Mouse (Mus musculus) forebrain, embryonic 11.5 days (tissue): ENCODE results near the gene Krtcap2. TPM values are rescaled to one million over a fixed set of nuclear protein-coding genes. Genes with fewer than 3 reads are reported as not detected.

Experiments used
- ATAC-seq: fragments of 200-750 bp; cut with Nextera tagmentation; replicated peaks from 2 replicates; pipeline ENCODE4 v1.8.0; 2017; ENCODE audit warnings: moderate TSS enrichment; ENCODE audit not compliant: low FRiP score
- DNase-seq: peaks from one replicate; pipeline ENCODE4 v3.0.0-alpha.2; 2017; ENCODE audit warnings: low spot score
- H3K27ac ChIP-seq: fragments of 300-500 bp; sonication (generic); 2 replicates; pipeline ENCODE4 v1.5.1; 2014; ENCODE audit warnings: low read depth, low read length
- H3K27me3 ChIP-seq: fragments of 300-500 bp; sonication (generic); 2 replicates; pipeline ENCODE4 v1.6.1; 2014; ENCODE audit warnings: mild to moderate bottlenecking, low read length, mixed read lengths; ENCODE audit not compliant: control insufficient read depth, insufficient read depth
- H3K36me3 ChIP-seq: fragments of 300-500 bp; sonication (generic); 2 replicates; pipeline ENCODE4 v1.6.1; 2014; ENCODE audit warnings: mild to moderate bottlenecking, low read length, moderate library complexity, mixed read lengths; ENCODE audit not compliant: control insufficient read depth, insufficient read depth
- H3K4me1 ChIP-seq: fragments of 300-500 bp; sonication (generic); replicated peaks from 2 replicates; pipeline ENCODE4 v1.6.1; 2014; ENCODE audit warnings: low read length, mixed read lengths; ENCODE audit not compliant: control insufficient read depth, insufficient read depth
- H3K4me2 ChIP-seq: fragments of 300-500 bp; sonication (generic); 2 replicates; pipeline ENCODE4 v1.6.1; 2014; ENCODE audit warnings: low read depth, mild to moderate bottlenecking, low read length, moderate library complexity, mixed read lengths; ENCODE audit not compliant: severe bottlenecking
- H3K4me3 ChIP-seq: fragments of 300-500 bp; sonication (generic); 2 replicates; pipeline ENCODE4 v1.5.1; 2014; ENCODE audit warnings: low read depth, low read length
- H3K9ac ChIP-seq: fragments of 300-500 bp; sonication (generic); 2 replicates; pipeline ENCODE4 v1.6.1; 2014; ENCODE audit warnings: low read length
- H3K9me3 ChIP-seq: fragments of 300-500 bp; sonication (generic); 2 replicates; pipeline ENCODE4 v1.6.1; 2016; ENCODE audit warnings: low read length, mixed read lengths; ENCODE audit not compliant: control insufficient read depth
- WGBS: fragments of 180-500 bp; shearing (Covaris S2); extraction: QIAGEN DNeasy Blood & Tissue Kit; methylation state at CpG from one replicate; pipeline ENCODE4 v1.1.7; 2014; 5-methylcytosine and 5-hydroxymethylcytosine counted together
- polyA plus RNA-seq: library from polyadenylated mRNA; unstranded; fragments of >200 nt; fragmentation: Nextera tagmentation; extraction: Ambion mirVana; gene quantifications from 2 replicates; pipeline ENCODE4 v1.2.1, GENCODE M21; 2014

Krtcap2 gene
- polyA plus RNA-seq, 1 experiment from 2014 or later, result 252 TPM

DNA sequence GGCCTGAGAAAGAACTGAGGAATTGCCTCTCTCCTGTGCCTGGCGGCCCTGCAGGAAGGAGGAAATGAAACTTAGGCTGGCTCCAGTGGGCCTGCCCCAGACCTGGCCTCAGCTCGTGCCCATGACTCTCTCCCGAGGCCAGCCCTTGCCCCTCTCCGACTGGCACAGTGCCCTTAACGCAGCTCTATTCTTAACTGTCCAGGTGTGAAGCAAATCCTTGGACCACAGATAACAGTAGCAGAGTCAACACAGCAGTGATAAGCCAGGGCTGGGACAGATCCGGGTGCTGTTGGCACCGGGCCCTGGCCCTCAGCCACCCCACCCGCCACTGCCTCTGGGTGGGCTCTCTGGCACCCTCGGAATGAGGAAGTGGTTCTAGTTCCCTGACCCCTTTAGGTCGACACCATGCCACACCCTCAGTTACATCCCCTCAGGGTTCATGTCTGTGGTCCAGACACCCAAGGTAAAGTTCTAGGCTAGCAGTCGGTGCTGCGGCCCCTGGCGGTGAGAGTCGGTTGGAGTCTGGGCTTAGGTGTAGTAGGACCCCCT is 12.1 kb upstream of the Krtcap2 start:
- 87% methylated on average over 14 of the region's 14 CpGs for whole genome bisulfite sequencing
- DNase-seq (no peak), ATAC-seq (no peak)
- no peaks in the 10 kb centered on the region for H3K9me3 ChIP-seq
- H3K4me1 ChIP-seq, result peaks cover 2% of the 10 kb centered on the region; the same call in 1 of the 2 replicates
- peaks cover 2% of the 10 kb centered on the region; the same call in 1 of the 2 replicates for H3K36me3 ChIP-seq
- H3K27ac ChIP-seq, result no peak overlapping the region
- no peak overlapping the region for H3K4me2 ChIP-seq
- H3K9ac ChIP-seq, result no peak overlapping the region
- no peaks in the 10 kb centered on the region for H3K27me3 ChIP-seq
- no peak overlapping the region for H3K4me3 ChIP-seq

DNA sequence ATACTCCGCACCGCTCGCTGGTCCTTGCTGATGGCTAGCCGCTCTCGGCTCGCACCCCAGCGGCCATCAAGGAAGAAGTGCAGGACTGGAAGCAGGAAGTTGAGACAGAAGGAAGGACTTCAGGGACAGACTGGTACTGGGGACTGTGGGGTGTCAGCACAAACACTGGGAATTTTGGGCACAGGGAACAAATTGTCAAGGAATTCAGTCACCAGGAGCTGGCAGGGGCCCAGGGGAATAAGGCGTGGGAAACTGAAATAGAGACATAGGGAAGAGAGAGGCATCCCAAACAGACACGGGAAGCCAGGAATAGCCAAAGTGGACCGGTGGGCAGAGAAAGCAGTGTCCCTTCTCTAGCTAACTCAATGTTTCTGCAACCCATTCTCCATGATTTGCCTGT is 9.2 kb upstream of the Krtcap2 start:
- DNase-seq (peak; percentile 49), ATAC-seq (no peak)
- peaks cover 2% of the 10 kb centered on the region; the same call in 1 of the 2 replicates for H3K36me3 ChIP-seq
- H3K4me1 ChIP-seq, result no peaks in the 10 kb centered on the region
- no peak overlapping the region for H3K4me2 ChIP-seq
- H3K9ac ChIP-seq, result no peak overlapping the region
- H3K27ac ChIP-seq, result no peak overlapping the region
- H3K9me3 ChIP-seq, result no peaks in the 10 kb centered on the region
- WGBS, result 95% methylated on average over 10 of the region's 10 CpGs
- H3K4me3 ChIP-seq, result no peak overlapping the region
- H3K27me3 ChIP-seq, result no peaks in the 10 kb centered on the region

DNA sequence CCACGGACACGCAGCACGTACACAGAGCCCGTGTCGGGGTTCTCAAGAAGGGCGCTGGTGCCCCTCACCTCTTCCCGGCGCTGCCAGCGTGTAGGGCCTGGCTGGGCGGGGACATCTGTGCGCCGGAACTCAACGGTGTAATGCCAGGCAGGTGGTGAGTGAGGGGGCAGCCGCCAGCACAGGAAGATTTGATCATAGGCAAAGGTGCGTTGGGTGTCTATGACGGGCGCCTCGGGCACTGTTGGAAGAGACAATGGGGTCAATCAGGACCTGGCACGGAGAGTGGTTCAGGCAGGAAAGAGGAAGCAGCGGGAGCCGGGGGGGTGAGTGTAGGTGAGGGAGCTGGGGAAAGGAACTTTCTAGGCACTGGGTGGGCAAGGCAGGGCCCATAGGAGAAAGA is 8.1 kb upstream of the Krtcap2 start:
- 95% methylated on average over 21 of the region's 21 CpGs for WGBS
- H3K36me3 ChIP-seq, result peaks cover 2% of the 10 kb centered on the region; the same call in 1 of the 2 replicates

DNA sequence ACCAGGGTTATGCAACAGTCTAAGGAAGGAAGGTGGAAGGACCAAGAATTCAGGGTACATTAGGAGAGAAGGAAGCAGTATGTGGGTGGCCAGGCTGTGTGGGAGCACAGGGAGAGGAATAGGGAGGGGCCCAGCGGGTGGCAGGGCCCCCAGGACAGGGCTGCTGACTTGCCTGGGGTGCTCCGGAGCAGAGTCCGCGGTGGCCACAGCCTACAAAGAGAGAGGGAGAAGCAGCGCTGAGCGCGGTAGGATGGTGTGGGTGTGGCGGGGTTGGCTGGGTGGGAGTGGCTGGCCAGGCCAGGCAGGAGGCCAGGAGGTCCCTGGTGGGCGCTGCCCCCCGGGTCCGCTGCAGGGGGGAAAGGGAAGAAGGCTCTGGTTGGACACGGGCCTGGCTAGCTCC is 7.3 kb upstream of the Krtcap2 start:
- DNase-seq (no peak), ATAC-seq (no peak)
- H3K4me1 ChIP-seq, result peaks cover 2% of the 10 kb centered on the region
- no peak overlapping the region for H3K4me2 ChIP-seq
- H3K9me3 ChIP-seq, result no peaks in the 10 kb centered on the region
- 80% methylated on average over 12 of the region's 12 CpGs for WGBS
- no peaks in the 10 kb centered on the region for H3K27me3 ChIP-seq
- H3K4me3 ChIP-seq, result no peak overlapping the region
- H3K36me3 ChIP-seq, result peaks cover 2% of the 10 kb centered on the region; the same call in 1 of the 2 replicates
- H3K9ac ChIP-seq, result no peak overlapping the region
- no peak overlapping the region for H3K27ac ChIP-seq

More for the DNA sequence above, 8.1 kb upstream of the Krtcap2 start:
- Histone ChIP-seq H3K9me3 (no peaks in the 10 kb centered on the region), H3K4me2 (no peak overlapping the region), H3K9ac (no peak overlapping the region), H3K4me3 (no peak overlapping the region), H3K27me3 (no peaks in the 10 kb centered on the region), H3K27ac (no peak overlapping the region), H3K4me1 (no peaks in the 10 kb centered on the region)
- no peak for DNase-seq
- ATAC-seq, result no peak

DNA sequence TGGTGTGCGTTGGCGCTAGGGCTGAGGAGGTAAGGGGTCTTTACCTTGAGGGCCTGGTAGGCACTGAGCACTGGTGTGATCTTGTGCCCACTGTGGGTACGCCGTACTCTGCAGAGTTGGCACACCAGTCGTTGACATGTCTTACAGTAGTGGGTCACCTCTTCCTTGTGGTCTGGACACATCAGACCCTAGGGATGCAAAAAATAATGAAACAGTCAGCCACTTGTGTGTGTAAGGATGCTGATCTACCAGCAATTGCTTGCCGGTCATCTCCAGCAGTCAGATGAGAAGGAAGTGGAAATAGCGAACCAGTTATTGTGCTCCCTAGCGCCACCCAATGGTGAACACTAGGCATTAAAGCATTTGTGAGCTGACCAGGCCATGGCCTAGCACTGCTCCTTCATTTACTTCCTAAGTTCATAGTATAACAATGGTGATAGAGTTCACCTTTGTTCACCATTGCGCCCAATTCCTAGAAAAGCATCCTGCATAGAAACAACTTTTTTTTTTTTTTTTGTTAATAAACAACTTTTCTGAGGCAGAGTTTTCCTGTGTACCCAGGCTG is 3.4 kb upstream of the Krtcap2 start:
- DNase-seq (no peak), ATAC-seq (no peak)
- Histone ChIP-seq H3K36me3 (no peaks in the 10 kb centered on the region; the same call in 1 of the 2 replicates), H3K4me1 (peaks cover 24% of the 10 kb centered on the region), H3K4me2 (no peak overlapping the region), H3K27me3 (no peaks in the 10 kb centered on the region), H3K27ac (no peak overlapping the region), H3K4me3 (no peak overlapping the region), H3K9me3 (no peaks in the 10 kb centered on the region), H3K9ac (no peak overlapping the region)
- WGBS, result 73% methylated on average over 9 of the region's 9 CpGs

DNA sequence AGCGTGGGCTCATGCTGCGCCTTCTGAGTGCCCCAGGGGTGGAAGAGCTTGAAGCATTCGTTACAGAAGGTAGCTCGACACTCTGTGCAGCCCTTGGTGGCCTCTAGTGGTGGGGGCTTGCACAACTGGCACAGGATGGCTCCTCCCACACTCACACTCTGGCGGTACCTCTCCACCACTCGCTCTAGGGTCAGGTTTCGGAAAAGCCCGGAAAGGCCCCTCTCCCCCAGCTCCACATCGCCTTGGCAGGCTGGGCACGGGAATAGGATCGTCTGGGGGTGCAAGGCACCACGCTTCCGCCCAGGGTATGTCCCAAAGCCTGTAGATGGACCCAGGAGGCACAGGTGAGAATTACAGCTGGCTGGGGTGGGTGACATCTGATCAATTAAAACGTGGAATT is 2.2 kb upstream of the Krtcap2 start:
- Histone ChIP-seq H3K9ac (peak overlapping the region; percentile 39), H3K27me3 (no peaks in the 10 kb centered on the region), H3K36me3 (no peaks in the 10 kb centered on the region; the same call in 1 of the 2 replicates), H3K9me3 (no peaks in the 10 kb centered on the region), H3K4me3 (peak overlapping the region; percentile 78), H3K4me2 (peak overlapping the region; percentile 79), H3K4me1 (peaks cover 24% of the 10 kb centered on the region), H3K27ac (0 out of 2 replicates have a peak overlapping the region, but pooled peaks have one; percentile 12)
- DNase-seq, result peak; percentile 77
- ATAC-seq, result peak; percentile 29
- WGBS, result 15% methylated on average over 14 of the region's 14 CpGs

DNA sequence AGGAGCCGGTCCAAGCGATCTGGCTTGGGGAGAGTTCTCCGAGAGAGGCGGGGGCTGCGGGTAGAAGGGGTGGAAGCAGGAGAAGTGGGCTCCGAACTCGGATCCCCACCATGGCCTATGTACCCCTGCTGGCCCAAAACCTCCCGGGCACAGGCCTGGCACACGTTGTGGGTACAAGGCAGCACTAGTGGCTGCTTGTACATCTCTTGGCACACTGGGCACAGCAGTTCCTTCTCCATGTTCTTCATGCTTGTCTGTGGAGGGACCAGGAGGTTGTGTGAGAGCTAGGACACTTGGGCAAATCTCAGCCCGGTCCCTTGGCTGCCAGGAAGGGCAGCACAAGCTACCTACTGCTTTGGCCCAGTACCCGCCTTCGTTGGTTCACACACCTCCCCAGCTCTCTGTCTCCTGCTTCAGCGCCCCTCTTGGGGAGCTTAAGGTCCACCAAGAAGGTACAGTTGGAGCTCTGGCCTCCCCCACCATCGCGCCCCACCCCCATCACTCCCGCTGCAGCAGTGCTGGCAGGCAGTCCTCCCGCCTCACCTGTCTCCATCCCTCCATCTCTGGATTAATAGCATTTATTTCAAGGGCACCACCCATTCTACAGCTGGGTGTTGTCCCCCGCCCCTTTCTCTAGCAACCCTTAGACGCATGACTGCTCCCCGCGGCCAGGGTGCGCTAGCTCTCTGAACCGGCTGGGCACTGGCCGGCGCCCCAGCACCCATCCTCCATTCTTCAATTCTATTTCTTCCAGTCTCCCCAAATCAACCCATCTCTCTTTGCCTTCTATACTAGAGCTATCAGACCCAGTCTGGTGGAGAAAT is 1.4 kb upstream of the Krtcap2 start:
- Histone ChIP-seq H3K9ac (peak overlapping the region; percentile 47), H3K4me3 (peak overlapping the region; percentile 78), H3K4me2 (peak overlapping the region; percentile 79), H3K4me1 (peaks cover 24% of the 10 kb centered on the region), H3K36me3 (no peaks in the 10 kb centered on the region; the same call in 1 of the 2 replicates), H3K27me3 (no peaks in the 10 kb centered on the region), H3K27ac (peak overlapping the region; percentile 74), H3K9me3 (no peaks in the 10 kb centered on the region)
- peak; percentile 22; the same call in 1 of the 2 replicates for ATAC-seq
- no peak for DNase-seq
- 11% methylated on average over 25 of the region's 25 CpGs for WGBS

DNA sequence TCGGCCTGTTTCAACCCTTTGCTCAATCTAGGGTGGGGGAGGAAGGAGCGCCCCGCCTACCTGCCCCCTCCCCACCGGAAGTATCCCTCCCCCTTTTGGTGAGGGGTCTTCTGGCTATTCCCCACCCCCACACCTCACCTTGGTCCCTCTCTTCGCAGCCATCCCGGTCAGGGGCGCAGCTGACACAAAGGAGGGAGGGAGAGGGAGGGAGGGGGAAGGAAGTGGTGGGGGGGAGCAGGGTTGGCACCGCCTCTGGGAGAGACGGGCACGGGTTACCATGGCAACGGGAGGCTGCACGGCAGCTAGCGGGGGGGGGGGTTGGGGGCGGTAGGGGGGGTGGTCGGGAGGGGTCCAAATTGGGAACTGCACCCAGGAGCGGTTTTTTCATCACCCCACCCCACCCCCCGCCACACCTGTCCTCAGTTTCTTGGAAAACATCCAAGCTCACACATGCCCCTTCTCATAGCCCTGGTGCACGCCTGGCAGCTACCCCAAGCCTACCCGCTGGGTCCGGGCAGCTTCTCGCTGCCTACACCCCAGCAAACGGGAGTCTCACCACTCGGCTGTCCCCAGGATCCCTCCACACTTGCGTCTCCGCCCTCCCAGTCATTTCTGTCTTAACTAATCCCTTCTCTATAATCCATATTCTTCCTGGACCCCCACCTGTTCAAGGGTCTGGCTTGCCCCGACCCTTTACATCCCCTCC is 631 bp upstream of the Krtcap2 start:
- WGBS, result under 1% methylated on average over 23 of the region's 26 CpGs
- Histone ChIP-seq H3K4me1 (peaks cover 24% of the 10 kb centered on the region), H3K27me3 (no peaks in the 10 kb centered on the region), H3K27ac (peak overlapping the region; percentile 74), H3K36me3 (no peaks in the 10 kb centered on the region; the same call in 1 of the 2 replicates), H3K4me3 (peak overlapping the region; percentile 78), H3K4me2 (peak overlapping the region; percentile 79), H3K9ac (peak overlapping the region; percentile 47), H3K9me3 (no peaks in the 10 kb centered on the region)
- DNase-seq, result peak; percentile 87
- peak; percentile 58 for ATAC-seq
